Mouse (Mus musculus) urinary bladder, postnatal 25 days (tissue): ENCODE data around the gene Gabrb3.
A peak's percentile ranks its signal among the peaks of the same experiment; 100 is the strongest.

Source experiments
- DNase-seq: peaks from one replicate; pipeline ENCODE4 v3.0.0; 2022; ENCODE audit warnings: low spot score

The Gabrb3 gene

DNA sequence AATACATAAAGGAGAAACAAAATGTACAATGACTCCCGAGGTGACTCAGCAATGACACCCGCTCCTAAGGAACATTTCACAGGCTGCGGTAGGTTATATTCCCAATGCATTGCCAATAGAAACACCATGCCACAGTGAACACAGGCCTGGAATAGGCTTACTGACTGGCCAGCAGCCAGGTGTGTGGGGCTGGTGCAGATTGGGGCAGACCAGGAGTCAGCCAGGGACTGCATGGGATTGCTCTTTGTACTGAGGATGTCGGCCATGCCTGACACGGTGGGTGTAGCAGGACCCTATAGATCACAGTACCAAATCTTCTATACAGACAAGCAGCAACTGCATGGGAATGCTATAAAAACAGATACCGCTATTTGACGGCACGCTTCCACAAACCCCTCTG lies 110.5 kb downstream of the Gabrb3 start:
- DNase-seq: no peak

DNA sequence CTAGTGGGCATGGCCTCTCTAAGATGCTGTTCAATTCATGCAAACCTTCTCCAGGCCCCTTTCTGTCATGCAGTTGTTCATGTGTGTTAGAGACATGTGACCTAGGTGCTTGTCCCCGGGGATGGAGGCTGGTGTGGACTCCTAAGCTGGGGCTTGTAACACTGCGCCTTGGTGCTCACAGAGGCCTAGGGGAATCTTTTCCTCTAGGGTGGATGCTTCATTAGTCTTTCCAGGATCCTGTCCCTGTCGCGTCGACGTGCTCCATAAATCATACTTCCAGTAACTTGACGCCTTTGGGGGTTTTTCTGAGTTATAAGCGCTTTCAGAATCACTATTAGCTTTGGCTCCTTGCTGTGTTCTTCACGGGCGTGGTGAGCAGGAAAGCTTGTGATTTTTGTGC lies 113.2 kb downstream of the Gabrb3 start:
- DNase-seq: no peak

DNA sequence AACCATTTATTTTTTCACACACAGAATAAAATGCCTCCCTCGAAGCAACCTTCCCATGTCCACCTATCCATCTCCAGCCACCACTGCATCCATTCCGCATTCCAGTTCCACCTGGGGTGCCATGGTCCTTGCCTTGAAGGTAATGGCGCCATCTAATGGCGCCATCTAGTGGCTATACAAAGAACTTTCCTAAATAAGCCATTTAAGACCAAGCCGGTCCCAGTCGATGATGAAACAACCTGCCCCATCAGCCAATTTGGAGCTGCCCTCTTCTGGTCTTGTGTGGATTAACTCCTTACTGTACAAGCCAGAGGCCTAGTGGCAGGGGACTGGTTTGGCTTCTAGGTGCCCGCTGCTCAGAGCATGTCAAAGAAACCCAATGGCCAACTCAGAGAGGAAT lies 119.1 kb downstream of the Gabrb3 start:
- DNase-seq: no peak

DNA sequence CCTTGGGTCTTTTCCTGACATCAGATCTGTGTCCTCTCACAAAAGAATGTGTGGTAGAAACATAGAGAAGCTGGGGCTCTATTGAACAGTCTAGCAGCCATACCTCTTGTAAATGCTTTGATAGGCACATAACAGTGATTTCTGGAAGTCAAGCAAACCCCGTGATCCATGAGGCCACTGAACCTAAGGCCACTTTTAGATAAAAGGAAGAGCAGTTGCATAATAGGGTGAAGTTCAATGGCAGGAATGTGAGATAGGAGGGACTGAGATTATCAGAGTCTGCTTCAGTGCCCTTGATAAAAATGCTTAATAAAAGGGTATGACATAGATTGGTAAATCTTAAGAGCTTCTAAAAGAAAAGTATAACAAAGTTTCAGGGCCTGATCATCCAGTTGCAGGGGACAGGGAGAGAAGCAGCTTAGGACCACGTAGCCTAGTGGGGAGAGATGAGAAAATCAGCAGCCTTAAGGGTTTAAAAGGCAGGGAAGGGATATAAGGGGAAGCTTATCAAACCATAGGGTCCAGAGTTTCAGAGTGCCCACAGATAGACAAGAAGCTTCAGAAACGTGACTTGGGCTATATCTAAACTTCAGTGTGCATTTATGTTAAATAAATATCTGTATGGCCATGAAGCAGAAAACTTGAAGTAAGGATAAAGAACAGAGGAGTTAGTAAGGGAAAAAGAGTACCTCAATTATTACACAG lies 141.4 kb downstream of the Gabrb3 start:
- DNase-seq: no peak

DNA sequence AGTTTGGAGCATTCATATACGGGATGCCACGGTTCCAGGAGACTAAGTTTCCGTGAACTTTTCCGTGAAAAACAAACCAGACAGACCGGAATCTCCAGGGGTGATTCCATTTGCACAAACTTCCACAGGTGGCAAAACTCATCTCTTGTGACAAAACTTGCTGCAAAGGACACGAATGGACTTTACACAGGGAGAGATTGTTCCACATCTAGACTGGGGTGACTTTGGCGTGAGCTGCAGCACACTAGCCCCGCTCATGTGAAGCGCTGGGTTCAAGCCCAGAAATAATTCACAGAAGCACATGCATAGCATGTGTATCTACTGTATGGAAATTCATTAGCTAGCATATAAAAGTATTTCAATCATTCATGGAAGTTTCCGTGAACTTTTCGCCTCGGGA lies 144.9 kb downstream of the Gabrb3 start:
- DNase-seq: no peak

DNA sequence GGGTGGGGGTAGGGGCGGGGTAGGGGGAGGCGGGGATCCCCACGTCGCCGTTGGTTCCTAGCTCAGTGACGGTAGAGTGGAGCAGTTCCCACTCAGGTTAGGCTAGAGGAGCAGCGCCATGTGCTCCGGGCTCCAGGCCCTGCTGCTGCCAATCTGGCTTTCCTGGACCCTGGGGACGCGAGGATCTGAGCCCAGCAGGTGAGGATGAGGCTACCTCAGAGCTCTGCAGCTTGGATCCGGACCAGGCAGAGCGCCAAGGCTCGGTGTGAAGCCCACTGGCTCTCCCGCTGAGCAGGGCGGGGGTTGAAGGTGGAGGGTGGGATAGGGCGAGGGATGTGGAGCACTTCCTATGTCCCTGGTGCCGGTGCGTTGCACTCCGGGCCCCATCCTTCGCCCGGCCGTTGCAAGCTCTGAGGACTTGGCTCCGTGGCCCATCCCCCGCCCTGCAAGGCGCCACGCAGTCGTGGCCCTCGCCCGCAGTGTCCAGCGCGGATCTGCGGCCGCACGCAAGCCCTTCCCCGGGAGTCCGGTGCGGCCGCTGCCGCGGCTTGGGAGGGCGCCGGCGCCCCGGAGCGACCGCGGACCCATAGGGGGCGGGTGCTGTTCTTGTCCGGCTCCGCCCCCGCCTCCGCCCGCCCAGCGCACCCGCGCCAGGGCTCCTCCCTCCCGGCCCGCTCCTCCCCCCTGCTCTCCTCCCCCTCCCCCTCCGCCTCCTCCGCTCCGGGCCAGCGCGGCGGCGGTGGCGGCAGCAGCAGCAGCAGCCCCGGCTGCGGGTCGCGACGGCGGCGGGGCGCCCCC lies 171.2 kb downstream of the Gabrb3 start:
- DNase-seq: peak; percentile 33

DNA sequence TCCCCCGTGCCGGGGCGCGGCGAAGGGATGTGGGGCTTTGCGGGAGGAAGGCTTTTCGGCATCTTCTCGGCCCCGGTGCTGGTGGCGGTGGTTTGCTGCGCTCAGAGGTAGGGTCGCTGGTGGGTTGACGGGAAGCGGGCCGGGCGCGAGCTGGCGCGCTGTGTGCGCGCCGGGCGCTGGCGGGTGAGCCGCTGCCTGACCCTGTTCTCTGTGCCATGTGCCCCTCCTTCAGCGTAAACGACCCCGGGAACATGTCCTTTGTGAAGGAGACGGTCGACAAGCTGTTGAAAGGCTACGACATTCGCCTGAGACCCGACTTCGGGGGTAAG lies 171.7 kb downstream of the Gabrb3 start:
- DNase-seq: no peak

DNA sequence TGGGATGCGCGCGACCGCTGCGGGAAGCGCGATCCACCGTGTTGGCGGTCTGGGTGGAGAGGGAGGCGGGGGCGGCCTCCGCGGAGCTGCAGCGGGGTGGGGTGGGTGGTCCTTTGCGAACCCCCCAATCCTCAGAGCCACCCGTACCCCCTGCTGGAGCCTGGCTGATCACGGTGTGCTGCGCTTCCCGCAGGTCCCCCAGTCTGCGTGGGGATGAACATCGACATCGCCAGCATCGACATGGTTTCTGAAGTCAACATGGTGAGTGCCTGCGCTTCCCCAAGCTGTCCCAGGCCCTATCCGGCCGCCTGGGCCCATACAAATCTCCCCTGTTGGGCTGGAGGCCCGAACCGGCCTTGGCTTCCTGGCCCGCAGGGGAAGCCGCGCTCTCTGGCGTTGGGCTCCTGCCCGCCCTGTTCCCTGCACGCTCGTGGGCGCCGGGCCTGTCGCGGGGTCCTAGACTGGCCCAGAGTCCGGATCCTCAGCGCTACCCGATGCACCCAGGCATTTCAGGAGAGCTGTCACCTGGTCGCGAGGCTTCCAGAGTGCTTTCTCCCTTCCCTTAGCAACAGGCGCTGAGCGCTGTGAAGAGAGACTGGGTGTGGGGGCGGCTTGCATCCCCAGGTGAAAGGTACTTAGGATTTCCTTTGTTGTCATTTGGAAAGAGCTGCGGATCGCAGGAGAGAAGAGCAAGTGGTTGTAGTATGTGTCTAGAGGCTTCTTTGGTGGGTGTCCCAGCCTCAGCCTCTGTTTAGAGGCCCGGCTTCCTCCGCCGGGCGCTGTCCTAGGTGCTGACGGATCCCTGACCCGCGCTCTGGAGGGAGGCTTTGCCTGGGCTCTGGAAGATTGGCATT lies 172.3 kb downstream of the Gabrb3 start:
- DNase-seq: peak; percentile 53

DNA sequence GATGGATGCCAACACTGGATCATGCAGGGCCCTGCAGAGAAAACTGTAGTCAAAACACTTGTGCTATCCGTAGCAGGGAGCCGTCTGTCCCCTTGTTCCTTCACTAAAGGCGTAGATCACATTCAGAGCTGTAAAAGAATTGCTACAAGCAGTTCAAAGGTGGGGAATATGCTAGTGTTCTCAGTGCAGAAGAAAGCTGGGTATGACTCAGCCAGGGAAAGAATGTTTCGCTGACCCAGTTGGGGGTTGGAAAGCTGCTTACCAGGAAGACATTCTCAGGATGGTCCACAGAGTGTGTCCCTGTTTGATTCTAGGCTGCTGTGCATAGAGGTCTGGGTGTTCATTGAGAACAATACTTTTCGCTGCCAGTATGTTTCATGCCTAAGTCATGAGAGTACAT lies 177.8 kb downstream of the Gabrb3 start:
- DNase-seq: no peak

DNA sequence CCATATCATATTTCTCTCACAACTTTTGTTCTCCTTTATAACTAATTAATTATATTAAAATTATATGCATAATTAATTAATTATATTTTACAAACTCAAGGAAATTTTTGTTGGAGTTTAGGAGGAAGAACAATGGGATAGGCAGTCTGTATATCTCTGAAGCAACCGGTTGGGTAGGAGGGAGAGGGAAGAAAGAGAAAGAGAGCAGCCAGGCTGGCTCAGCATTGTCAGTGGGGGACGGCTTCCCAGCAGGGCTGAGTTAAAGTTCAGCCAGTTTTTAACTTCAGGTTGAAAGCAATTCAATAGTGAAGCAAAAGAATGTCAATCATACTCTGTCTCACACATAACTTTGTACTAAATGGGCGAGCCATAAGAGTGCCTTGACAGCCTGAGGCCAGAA lies 199.2 kb downstream of the Gabrb3 start:
- DNase-seq: no peak

DNA sequence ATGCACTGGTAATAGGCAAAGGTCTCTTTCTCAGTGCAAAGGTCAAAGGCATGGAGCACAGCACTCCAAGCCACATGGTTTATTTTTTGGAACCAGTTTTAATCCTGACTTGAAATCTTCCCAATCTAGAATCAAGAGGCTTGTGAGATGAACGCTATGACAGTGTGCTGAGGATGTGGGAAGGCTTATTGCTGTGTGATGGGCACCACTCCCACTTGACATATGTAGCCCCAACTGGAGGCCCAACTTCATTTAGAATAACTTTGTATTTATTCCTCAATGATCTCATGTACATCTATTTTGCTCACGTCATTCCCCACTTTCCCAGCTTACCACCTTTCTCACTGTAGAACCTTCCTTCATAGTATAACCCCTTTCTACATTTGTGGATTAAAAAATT lies 200.5 kb downstream of the Gabrb3 start:
- no peak for DNase-seq

DNA sequence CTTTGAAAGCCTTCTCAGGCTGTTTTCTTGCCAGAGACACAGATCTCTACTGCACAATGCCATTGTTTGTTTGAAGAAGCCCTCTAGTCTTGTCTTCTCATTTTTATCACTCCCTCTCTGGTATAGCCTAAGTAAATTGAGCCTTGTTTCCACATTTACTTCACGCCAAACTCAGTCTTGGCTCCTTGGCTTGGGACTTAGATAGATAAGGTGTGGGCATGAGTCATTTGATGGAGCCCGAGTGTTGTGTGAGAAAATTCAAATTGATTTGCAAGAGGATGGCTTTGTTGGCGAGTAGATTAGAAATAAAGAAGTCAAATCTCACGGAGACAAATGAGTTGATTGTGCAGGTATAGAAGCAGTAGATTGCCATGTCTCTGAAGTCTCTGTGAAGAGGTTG lies 204.2 kb downstream of the Gabrb3 start:
- no peak for DNase-seq

DNA sequence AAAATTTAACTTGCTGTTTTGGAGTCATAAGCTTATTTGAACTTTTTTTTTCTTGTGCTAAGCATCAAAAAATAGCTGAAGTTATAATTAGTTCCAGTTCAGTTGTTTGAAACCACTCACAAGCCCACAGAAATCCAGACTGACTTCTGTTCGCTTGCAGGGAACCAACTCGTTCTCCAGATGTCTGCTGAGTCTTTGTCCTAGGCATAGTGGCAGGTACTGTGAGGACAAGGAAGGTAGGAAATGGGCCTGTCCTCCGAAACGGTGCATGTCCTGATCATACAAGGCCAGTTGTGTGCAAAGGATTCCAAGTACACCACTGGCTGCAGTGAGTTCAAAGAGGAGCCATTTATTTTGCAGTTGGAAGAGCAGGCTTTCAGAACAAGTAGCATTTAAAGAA lies 215.5 kb downstream of the Gabrb3 start:
- DNase-seq: no peak

DNA sequence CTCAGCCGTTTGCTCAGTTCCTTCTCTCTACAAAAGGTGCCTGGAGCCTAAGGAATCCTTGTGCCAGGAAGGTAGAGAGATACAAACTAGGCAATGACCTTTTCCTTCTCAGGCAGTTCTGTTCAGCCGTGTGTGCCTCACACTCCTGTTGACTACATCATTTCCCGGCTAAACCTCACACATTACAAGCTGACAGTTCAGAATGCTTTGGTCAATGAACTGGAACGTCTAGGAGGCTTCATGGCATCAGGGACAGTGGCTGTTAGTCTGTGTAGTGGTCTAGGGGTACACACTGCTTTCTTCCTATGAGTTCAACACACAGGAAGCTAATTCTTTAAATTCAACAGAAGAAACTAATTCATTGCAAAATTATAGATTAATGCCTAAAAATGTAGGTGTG lies 216.2 kb downstream of the Gabrb3 start:
- no peak for DNase-seq

DNA sequence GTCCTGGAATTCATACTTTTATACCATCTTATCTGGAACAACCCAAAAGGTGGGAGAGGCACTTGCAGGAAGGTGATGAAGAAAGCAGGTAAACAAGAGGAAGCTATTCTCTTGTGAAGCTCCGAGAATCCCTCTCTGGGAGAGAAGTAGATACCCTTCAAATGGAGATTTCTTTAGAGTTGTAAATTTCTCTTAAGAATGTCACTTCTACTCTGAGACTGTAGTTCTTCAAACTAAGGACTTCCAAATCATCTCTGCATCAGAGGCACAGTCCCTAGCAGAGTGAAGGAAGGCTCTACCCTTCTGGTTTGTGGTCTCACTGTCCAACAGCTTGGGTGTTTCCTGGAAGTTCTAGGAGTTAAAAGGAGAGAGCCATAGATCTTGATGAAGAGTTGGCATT lies 221.3 kb downstream of the Gabrb3 start:
- no peak for DNase-seq

DNA sequence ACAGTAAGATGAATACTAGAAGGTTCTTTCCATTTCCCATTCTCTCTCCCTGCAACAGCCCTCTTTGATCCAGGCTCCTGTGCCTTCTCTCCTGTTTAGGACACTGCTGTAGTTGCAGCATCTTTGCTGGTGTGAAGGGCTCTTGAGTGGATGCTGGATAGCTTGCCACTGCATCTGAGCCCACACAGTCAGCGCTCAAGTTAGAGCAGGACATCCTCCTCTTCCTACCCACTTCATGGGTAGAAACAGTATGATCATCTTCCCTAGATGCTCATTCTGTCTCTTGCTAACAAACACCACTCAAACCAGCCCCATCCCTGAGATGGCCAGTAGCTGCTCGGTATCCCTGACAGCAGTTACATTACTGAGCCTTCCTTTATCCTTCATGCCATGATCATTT lies 227.9 kb downstream of the Gabrb3 start:
- no peak for DNase-seq

DNA sequence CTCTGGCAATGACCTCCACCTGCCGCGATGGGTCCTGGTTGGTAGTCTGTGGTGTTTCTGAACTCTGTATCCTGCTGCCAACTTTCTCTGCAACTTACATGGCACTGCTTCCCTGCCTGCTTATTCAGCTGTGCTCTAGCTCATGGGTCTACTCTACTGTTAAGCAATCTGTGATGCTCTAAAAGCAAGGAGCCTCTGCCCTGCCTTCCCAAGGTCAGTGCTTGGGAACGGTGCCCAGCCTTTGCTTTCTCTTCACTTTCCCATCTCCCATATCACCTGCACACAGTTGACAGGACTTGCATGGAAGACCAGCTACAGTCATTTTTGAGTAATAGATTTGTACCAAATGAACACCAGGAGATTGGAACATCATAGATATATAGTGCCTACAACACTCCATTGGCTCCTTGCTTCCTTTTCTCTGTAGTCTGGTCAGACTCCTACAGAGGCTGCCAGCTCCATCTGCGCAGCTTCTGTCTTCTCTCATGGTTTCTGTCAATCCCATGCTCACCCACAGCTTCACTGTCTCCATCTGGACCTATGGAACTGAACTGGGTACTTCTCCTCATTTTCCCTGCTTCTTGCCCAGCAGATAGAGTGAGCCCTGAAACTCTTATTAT lies 228.8 kb downstream of the Gabrb3 start:
- DNase-seq: no peak

DNA sequence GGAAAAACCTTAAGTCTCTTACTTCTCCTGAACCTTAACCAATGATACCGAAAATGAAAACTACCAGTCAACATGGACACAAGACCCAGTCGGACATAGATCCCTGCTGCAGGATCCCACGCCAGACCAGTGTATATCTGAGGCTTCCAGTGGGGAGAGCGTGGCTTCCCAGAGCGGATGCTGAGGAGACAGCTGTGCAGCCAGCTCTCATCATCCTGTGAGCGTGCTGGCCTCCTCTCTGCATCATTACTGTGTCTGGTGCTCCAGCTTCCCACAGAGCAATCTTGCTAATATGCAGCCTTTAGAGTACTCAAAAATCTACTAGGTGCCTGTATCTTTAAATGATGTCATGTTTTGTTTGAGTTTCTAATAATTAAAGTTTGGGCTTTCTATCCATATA lies 257.9 kb downstream of the Gabrb3 start:
- no peak for DNase-seq

DNA sequence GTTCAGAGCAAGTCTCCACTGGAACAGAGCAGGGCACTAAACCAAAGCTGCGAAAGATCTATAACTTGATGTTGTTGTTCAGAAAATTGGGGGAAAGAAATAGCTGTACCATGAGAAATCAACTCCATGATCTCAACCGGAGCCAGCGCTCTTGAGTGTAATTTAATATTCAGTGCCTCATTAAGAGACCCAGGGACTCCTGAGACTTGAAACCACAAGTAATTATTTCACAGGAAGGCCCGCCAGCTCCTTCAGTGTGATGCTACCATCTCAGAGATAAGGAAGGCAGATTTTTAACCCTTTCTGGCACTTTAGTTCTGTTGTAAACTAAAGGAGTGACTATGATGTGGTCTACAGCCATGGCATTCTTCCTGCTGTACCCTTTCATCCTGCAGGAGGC lies 270.3 kb downstream of the Gabrb3 start:
- no peak for DNase-seq

DNA sequence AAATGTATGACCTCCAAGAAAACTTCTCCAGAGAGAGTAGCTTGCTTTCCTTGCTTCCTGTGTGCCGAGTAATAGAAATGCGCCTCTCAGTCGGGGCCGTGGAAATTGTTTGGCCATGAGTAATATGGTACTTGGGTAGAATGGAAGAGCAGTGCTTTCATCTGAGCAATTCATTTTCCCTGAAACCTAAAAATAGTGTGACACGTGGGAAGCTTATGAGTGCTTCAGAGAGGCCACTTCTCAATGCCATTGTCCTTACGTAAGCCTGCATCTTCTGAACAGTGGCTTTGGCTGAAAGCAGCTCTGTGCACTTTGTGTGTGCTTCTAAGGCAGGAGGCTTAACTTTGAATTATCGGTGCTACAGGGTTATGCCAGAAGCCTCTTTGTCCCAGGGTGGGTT lies 280.9 kb downstream of the Gabrb3 start:
- DNase-seq: no peak

DNA sequence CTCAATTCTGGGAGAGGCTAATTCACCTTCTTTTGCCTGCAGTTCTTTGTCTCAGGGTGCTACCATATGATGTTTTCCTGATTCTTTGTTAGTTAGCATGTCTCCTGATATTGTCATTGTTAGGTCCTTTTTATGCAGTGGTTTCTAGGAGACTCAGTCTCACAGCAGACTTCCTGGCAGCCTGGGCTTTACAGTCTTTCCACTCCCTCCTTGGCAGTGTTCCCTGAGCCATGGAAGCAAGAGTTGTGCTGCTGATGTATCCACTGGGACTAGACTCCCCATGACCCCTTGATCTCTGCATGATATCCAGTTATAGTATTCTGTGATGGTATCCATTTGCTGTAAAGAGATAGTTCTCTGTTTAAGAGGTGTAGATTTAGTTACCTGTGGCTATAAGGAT lies 281.6 kb downstream of the Gabrb3 start:
- no peak for DNase-seq

DNA sequence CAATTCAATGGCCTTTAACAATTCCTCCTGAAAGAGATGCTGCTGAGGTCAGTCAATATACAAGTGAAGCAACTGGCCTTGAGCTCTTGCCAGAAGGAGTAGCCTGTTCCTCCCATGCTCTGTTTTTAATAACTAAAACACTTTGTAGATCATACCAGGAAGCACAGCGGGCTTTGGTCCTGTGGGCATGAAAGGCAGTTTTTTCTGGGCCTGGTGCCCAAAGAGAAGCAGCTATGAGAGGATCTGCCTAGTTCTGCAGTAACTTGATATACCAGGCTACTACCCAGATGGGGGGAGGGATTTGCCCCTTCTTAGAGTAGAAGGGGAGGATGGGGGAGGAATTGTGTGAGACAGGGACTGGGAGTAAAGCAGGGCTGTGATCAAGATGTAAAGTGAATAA lies 284.1 kb downstream of the Gabrb3 start:
- DNase-seq: no peak

DNA sequence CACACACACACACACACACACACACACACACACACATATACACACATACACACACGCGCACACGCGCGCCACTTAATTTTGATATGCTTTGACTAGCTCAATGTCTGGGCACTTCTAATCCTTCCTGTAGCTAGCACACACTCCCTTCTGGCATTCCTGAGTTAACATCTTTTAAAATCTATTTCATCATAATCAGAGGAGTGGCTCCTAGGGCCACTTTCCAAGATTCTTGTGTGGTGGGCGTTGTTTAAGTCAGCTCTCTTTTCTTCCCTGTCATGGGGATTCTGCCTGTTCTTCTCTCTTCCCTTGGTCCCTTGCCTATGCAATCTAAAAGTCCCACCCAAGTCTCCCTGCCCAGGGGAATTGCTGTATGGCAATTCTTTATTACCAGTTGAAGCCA lies 286.6 kb downstream of the Gabrb3 start:
- no peak for DNase-seq
